Comparison of ENCODE assay signal across 11 mouse cellular contexts in genomic region chr6:142414597-142414996, GRCm38 (mm10). TPM values are rescaled to one million over a fixed set of nuclear protein-coding genes. Genes with fewer than 3 reads are reported as not detected.
DNase-seq lines count a peak whose midpoint lies in the region; ATAC-seq and TF ChIP-seq lines count a peak whose summit lies in the region.
"Had no signal": no experiment of that assay in that cellular context is flagged by ENCODE, and none has a peak within 500 bp of the region (broad histone marks: within the 10 kb centered on the region; RNA-seq: fewer than 3 reads in every experiment).

No protein-coding gene starts in this region.

- H3K27ac ChIP-seq in heart, embryonic 10.5 days, result peak overlapping the region; percentile 10; the same call in 1 of the 2 replicates
- H3K27ac ChIP-seq in intestine, embryonic 14.5 days (ENCODE audit: low read depth), result no peak overlapping the region
- H3K27ac ChIP-seq in midbrain, postnatal 0 days (ENCODE audit: low read depth, low read length), result no peak overlapping the region
- H3K27ac ChIP-seq: gastrocnemius, adult 2 months had no signal

- H3K27me3 ChIP-seq in heart, embryonic 10.5 days (ENCODE audit: insufficient read depth, poor library complexity, severe bottlenecking), result peaks cover 35% of the 10 kb centered on the region
- H3K27me3 ChIP-seq in intestine, embryonic 14.5 days (replicated peaks; ENCODE audit: control insufficient read depth, insufficient read depth, low read length), result peaks cover 31% of the 10 kb centered on the region
- H3K27me3 ChIP-seq in midbrain, postnatal 0 days (ENCODE audit: insufficient read depth, low read length), result peaks cover 14% of the 10 kb centered on the region

- H3K4me2 ChIP-seq in intestine, embryonic 14.5 days (ENCODE audit: low read length), result peak overlapping the region; percentile 54
- H3K4me2 ChIP-seq in midbrain, postnatal 0 days (ENCODE audit: low read depth, low read length, poor library complexity, severe bottlenecking), result peak overlapping the region; percentile 78

- H3K36me3 ChIP-seq in heart, embryonic 10.5 days, result no peaks in the 10 kb centered on the region
- H3K36me3 ChIP-seq in intestine, embryonic 14.5 days (ENCODE audit: control insufficient read depth, insufficient read depth, low read length), result no peaks in the 10 kb centered on the region
- H3K36me3 ChIP-seq in midbrain, postnatal 0 days (ENCODE audit: insufficient read depth, low read length), result no peaks in the 10 kb centered on the region

- H3K4me1 ChIP-seq in heart, embryonic 10.5 days, result peaks cover 11% of the 10 kb centered on the region
- peaks cover 4% of the 10 kb centered on the region; the same call in 1 of the 2 replicates for H3K4me1 ChIP-seq in intestine, embryonic 14.5 days (replicated peaks; ENCODE audit: control insufficient read depth, insufficient read depth, low read length)
- H3K4me1 ChIP-seq in midbrain, postnatal 0 days (ENCODE audit: insufficient read depth, low read length), result no peaks in the 10 kb centered on the region

- WGBS in heart, embryonic 10.5 days, result 1% methylated on average over 24 of the region's 24 CpGs
- 1% methylated on average over 20 of the region's 24 CpGs for WGBS in intestine, embryonic 14.5 days
- 2% methylated on average over 18 of the region's 24 CpGs for WGBS in midbrain, postnatal 0 days

- no peak for DNase-seq in heart, embryonic 10.5 days (ENCODE audit: low spot score)
- DNase-seq in heart, adult 8-10 months (ENCODE audit: low spot score), result no peak
- peak; percentile 33 for DNase-seq in embryo, embryonic 9.5 days (ENCODE audit: extremely low spot score)
- DNase-seq in intestine, embryonic 14.5 days (ENCODE audit: low spot score), result peak; percentile 60
- no peak for DNase-seq in midbrain, postnatal 0 days (ENCODE audit: low spot score)
- no peak for DNase-seq in layer of hippocampus, adult 11-12 months (ENCODE audit: low spot score)
- DNase-seq in right cerebral cortex, postnatal 14 days, result no peak
- DNase-seq in right cerebral cortex, postnatal 25 days, result no peak
- DNase-seq: adrenal gland, adult 2 months; gastrocnemius, adult 2 months had no signal

- ATAC-seq in intestine, embryonic 14.5 days (replicated peaks; ENCODE audit: low FRiP score, low TSS enrichment, low read depth), result 0 out of 2 replicates have a peak, but pooled peaks have one; percentile 36
- ATAC-seq in midbrain, postnatal 0 days (ENCODE audit: low FRiP score), result peak; percentile 20; the same call in 1 of the 2 replicates

- no peaks in the 10 kb centered on the region for H3K9me3 ChIP-seq in heart, embryonic 10.5 days
- H3K9me3 ChIP-seq in intestine, embryonic 14.5 days (ENCODE audit: control insufficient read depth, low read length), result no peaks in the 10 kb centered on the region
- no peaks in the 10 kb centered on the region for H3K9me3 ChIP-seq in midbrain, postnatal 0 days (ENCODE audit: low read length)

- no peak for TF ChIP-seq CTCF in midbrain, postnatal 0 days (IDR thresholded peaks at IDR 0.05)

- H3K9ac ChIP-seq in intestine, embryonic 14.5 days (ENCODE audit: low read length), result no peak overlapping the region
- peak overlapping the region; percentile 54 for H3K9ac ChIP-seq in midbrain, postnatal 0 days (replicated peaks; ENCODE audit: low read length, poor library complexity, severe bottlenecking)

- H3K4me3 ChIP-seq in heart, embryonic 10.5 days, result peak overlapping the region; percentile 54
- peak overlapping the region; percentile 28 for H3K4me3 ChIP-seq in intestine, embryonic 14.5 days (ENCODE audit: low read depth, low read length)
- peak overlapping the region; percentile 42 for H3K4me3 ChIP-seq in midbrain, postnatal 0 days (ENCODE audit: low read depth, low read length)
- H3K4me3 ChIP-seq: gastrocnemius, adult 2 months had no signal

RNA-seq across cellular contexts. Expression of gene Spx, which starts 1.4 kb away (rescaled TPM):
- polyA plus RNA-seq in heart, embryonic 10.5 days (2016; fragmentation: Nextera tagmentation; extraction: Ambion mirVana), result 0.52 and 0.83 TPM in 2 replicates
- not detected for total RNA-seq in heart, adult 8-10 months (2022)
- 0.50 and 1.1 TPM in 2 replicates for polyA plus RNA-seq in intestine, embryonic 14.5 days (2014; fragmentation: Nextera tagmentation; extraction: Ambion mirVana)
- total RNA-seq in midbrain, postnatal 0 days (2014; rRNA removed), result 2.2 and 7.0 TPM in 2 replicates
- polyA plus RNA-seq in midbrain, postnatal 0 days (2015; fragmentation: Nextera tagmentation; extraction: Ambion mirVana), result 5.5 and 7.7 TPM in 2 replicates
- total RNA-seq: gastrocnemius, adult 2 months; megakaryocyte progenitor cell, adult 5-6 weeks had no signal

RNA-seq across cellular contexts. Expression of gene Golt1b, which starts 27.6 kb away (rescaled TPM):
- 100 and 102 TPM in 2 replicates for polyA plus RNA-seq in heart, embryonic 10.5 days (2016; fragmentation: Nextera tagmentation; extraction: Ambion mirVana)
- 10 to 100 TPM; 13.9 to 18.7 (median 15.4) TPM for total RNA-seq in heart, adult 8-10 months (2022)
- polyA plus RNA-seq in intestine, embryonic 14.5 days (2014; fragmentation: Nextera tagmentation; extraction: Ambion mirVana), result 93.3 and 97.0 TPM in 2 replicates
- 46.3 and 52.9 TPM in 2 replicates for total RNA-seq in midbrain, postnatal 0 days (2014; rRNA removed)
- 72.7 and 74.6 TPM in 2 replicates for polyA plus RNA-seq in midbrain, postnatal 0 days (2015; fragmentation: Nextera tagmentation; extraction: Ambion mirVana)

RNA-seq across cellular contexts. Expression of gene Recql, which starts 27.7 kb away (rescaled TPM):
- polyA plus RNA-seq in heart, embryonic 10.5 days (2016; fragmentation: Nextera tagmentation; extraction: Ambion mirVana), result 27.9 and 28.0 TPM in 2 replicates
- 1 to 10 TPM; 6.1 to 9.6 (median 7.8) TPM for total RNA-seq in heart, adult 8-10 months (2022)
- polyA plus RNA-seq in intestine, embryonic 14.5 days (2014; fragmentation: Nextera tagmentation; extraction: Ambion mirVana), result 25.0 and 26.5 TPM in 2 replicates
- 12.8 and 16.8 TPM in 2 replicates for total RNA-seq in midbrain, postnatal 0 days (2014; rRNA removed)
- polyA plus RNA-seq in midbrain, postnatal 0 days (2015; fragmentation: Nextera tagmentation; extraction: Ambion mirVana), result 16.2 and 18.7 TPM in 2 replicates

RNA-seq across cellular contexts. Expression of gene Gys2, which starts 58.3 kb away (rescaled TPM):
- 0.05 and 1.4 TPM in 2 replicates for polyA plus RNA-seq in heart, embryonic 10.5 days (2016; fragmentation: Nextera tagmentation; extraction: Ambion mirVana)
- total RNA-seq in heart, adult 8-10 months (2022), result not detected
- not detected in 2 replicates for polyA plus RNA-seq in intestine, embryonic 14.5 days (2014; fragmentation: Nextera tagmentation; extraction: Ambion mirVana)
- 0.24 TPM in 1 of 2 replicates, not detected in the other for total RNA-seq in midbrain, postnatal 0 days (2014; rRNA removed)
- 0.06 and 0.25 TPM in 2 replicates for polyA plus RNA-seq in midbrain, postnatal 0 days (2015; fragmentation: Nextera tagmentation; extraction: Ambion mirVana)
- total RNA-seq: gastrocnemius, adult 2 months; megakaryocyte progenitor cell, adult 5-6 weeks had no signal

Comparison
In these comparisons a context has a peak if more than half of its experiments do, and no peak if none do; other contexts are left out.
1. DNase-seq: peak in embryo, embryonic 9.5 days (single experiment) and intestine, embryonic 14.5 days (single experiment); none in heart, embryonic 10.5 days (single experiment), heart, adult 8-10 months (single experiment), midbrain, postnatal 0 days (single experiment), layer of hippocampus, adult 11-12 months (single experiment), right cerebral cortex, postnatal 14 days (single experiment) and right cerebral cortex, postnatal 25 days (single experiment).
2. Peak in every context shown above with its lines, with median percentiles within 50 percentile points of each other: H3K4me3 ChIP-seq.